Mouse (Mus musculus) liver, postnatal 0 days (tissue): ENCODE measurements around the gene LTO1.
A peak's percentile ranks its signal among the peaks of the same experiment; 100 is the strongest.
"Not testable (repeated sequence)": the region's sequence is repeated elsewhere in the genome, so short reads cannot be mapped to it uniquely, and the experiment has no call there.

Source experiments
- CTCF ChIP-seq: sonication (generic); IDR thresholded peaks from 2 replicates; pipeline ENCODE4 v1.5.1; 2016; ENCODE audit warnings: antibody characterized with exemption, low read depth
- EP300 ChIP-seq: IDR thresholded peaks from 2 replicates; pipeline ENCODE4 v1.6.1; 2016; ENCODE audit warnings: antibody characterized with exemption, low read depth, mild to moderate bottlenecking

GRCm38 (mm10) chr7:144905514-144905913, 9.4 kb upstream of the LTO1 start:
- TF ChIP-seq CTCF = peak; percentile 37
- not testable (repeated sequence) for TF ChIP-seq EP300
